Mouse (Mus musculus) embryo, embryonic 10.5 days (tissue): ENCODE measurements around the gene Btbd9.

ENCODE experiments used
- DNase-seq: peaks from one replicate; pipeline ENCODE4 v3.0.0-alpha.2; 2015; ENCODE audit warnings: low spot score

Gene Btbd9

GRCm38 (mm10) chr17:30199374-30200247 lies 376.7 kb downstream of the Btbd9 start:
- DNase-seq = no peak

- peak; percentile 27 for DNase-seq
Observed at GRCm38 (mm10) chr17:30198422-30198821, 377.9 kb downstream of the Btbd9 start.

DNA sequence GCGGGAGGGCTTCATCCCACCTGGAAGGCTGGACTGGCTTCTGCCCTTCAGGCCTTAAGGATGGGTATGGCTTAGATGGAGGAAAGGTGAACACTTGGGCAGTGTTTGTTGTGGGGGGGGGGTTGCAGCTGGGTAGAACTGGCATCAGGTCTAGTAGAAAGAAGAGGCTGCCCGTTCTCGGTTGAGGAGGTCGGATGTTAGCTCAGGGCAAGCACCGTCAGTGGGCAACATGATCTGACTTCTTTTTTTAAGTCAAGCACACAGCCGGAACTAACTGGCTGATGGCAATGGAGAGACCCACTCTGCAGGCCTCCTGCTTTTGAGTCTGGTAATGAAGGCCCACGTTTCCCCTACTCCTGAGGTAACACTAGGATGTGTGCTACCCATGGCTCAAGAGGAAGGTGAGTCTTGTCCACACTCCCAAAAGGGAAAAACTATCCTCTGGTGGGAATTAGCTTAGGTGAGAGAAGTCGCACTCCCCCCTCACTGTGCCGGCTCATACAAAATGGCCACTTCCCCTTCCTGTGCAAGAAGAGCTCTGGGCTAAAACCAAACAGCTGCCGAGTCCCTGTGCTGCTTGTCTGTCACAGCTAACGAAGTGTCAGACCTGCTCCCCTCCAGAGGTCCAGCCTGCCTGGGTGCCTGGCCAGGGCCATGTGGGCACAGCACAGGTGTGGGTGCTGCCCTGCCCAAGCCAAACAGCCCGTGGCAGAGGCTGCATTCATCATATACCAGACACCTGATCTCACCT lies 378.8 kb downstream of the Btbd9 start:
- no peak for DNase-seq

- no peak for DNase-seq
Observed at GRCm38 (mm10) chr17:30196401-30197279, 379.6 kb downstream of the Btbd9 start.

DNA sequence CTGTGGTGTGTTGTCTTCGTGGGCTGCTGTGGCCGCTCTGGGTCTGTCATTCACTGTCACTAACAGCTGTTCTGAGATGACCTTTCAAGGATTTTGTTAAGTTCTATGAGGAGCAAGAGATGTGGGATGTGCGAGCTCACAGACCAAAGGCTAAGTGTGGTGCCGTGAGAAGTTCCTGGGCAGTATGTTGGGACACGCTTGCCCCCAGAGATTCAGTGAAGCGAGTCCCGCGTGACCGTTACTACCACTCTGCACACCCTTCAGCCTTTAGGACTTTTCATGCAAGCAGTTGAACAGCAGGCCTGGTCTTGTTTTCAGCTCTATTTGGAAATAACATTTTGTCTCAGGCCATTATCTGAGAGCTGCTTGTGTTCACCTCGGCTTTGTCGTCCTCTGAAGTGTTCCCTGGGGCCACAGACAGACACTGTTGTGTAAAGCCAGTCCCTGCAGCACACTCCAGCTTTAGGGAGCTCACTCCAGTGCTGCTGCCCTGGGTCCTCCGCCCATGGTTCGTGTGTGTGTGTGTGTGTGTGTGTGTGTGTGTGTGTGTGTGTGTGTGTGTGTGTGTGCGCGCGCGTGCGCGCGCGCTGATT lies 380.6 kb downstream of the Btbd9 start:
- no peak for DNase-seq

GRCm38 (mm10) chr17:30194629-30195445 lies 381.5 kb downstream of the Btbd9 start:
- DNase-seq = no peak

DNA sequence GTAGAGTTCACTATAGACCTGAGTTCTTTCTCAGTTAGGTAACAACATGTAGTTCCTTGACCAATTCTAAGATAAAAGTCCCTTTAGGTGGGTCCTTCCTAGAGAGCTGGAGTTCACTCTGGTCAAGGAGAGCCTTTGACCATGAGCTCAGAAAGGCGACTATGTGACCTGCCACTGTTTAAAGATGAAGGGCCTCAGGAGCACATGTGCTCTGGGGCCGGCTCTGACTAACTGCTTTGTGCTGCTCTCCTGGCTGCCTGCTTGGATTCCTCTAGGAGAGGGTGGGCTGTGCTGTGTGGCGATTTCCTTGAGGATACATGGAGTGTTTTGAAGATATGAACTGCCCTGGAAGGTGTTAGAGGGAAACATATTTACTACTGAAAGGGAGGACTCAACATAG lies 382.2 kb downstream of the Btbd9 start:
- no peak for DNase-seq

GRCm38 (mm10) chr17:30193615-30194014 lies 382.7 kb downstream of the Btbd9 start:
- no peak for DNase-seq

- no peak for DNase-seq
Observed at GRCm38 (mm10) chr17:30192416-30193005, 383.8 kb downstream of the Btbd9 start.

DNA sequence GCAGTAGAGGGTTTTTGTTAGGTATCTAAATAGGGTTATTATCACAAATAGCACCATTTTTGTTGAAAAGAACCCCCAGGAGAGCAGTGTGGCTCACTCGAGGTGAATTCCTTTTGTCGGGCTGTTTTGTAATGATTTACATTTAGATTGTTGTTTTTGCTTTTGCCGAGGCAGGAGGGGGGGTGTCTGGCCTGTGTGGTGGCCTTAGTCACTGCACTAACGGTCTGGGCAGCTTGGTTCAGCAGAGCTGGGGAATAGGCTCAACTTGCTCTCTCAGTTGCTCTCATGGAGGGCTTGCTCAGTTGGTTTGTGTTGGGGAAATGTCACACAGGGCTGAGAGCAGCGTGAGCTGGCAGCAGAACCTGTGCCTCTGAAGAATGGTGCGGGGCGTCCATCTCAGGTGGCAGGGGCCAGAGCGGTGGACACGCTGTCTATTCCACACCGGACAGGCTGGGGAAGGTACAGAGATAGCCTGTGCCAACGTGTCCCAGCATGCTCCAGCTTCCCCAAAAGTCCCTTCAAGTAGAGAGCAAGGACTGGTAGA lies 385.1 kb downstream of the Btbd9 start:
- no peak for DNase-seq

- peak; percentile 26 for DNase-seq
Observed at GRCm38 (mm10) chr17:30188031-30188981, 388.0 kb downstream of the Btbd9 start.

GRCm38 (mm10) chr17:30187581-30187980 lies 388.7 kb downstream of the Btbd9 start:
- DNase-seq = no peak

DNA sequence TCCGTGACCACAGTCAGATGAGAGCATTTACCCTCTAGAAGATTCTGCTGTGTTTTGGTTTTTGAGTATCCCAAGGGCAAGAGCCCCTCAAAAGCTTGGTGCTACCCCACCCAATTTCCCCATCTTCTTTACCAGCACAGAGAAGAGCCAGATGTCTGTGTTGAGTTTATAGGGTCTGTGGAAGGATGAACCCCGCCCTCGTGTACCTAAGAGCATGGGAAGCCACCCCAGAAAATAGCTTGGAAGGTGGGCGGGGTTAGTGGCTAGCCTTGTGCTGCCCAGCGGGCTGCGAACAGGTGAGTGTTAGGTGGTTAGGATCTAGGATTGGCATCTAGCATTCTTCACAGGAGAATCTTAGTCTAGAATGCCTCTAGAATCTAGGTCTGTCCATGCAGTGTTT lies 389.1 kb downstream of the Btbd9 start:
- DNase-seq = no peak

GRCm38 (mm10) chr17:30183561-30183960 lies 392.7 kb downstream of the Btbd9 start:
- DNase-seq = no peak

DNA sequence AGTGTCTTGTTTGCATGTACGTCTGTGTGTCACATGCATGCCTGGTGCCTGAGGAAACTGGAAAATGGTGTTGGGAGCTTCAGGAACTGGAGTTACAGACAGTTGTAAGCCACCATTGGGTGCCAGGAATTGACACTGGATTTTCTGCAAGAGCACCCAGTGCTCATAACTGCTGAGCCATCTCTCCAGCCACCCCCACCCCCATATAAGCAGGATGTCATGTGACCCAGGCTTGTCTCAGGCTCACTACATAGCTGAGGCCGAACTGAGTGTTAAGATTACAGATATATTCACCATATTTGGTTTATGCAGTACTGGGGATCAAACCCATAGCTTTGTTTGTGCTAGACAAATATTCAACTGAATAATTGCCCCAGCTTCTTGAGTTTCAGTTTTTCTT lies 394.2 kb downstream of the Btbd9 start:
- DNase-seq = no peak

DNA sequence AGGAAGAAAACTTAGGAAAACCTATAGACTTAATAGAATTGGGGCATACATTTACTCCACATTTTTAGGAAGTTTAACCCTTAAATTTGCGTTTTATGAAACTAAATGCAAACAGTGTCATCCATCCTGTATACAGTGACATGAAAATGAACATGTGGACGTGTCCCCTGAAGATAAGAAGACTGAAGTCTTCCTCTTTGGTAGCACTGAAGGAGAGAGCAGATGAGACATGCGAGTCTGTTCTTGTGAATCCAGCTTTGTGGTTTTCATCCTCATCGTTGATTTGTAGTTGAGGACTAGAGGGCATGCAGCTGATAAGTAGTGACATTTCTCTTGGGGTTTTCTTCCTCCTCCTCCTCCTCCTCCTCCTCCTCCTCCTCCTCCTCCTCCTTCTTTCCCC lies 394.7 kb downstream of the Btbd9 start:
- no peak for DNase-seq

- no peak for DNase-seq
Observed at GRCm38 (mm10) chr17:30180197-30180596, 396.1 kb downstream of the Btbd9 start.

- DNase-seq = no peak
Observed at GRCm38 (mm10) chr17:30178402-30178801, 397.9 kb downstream of the Btbd9 start.

DNA sequence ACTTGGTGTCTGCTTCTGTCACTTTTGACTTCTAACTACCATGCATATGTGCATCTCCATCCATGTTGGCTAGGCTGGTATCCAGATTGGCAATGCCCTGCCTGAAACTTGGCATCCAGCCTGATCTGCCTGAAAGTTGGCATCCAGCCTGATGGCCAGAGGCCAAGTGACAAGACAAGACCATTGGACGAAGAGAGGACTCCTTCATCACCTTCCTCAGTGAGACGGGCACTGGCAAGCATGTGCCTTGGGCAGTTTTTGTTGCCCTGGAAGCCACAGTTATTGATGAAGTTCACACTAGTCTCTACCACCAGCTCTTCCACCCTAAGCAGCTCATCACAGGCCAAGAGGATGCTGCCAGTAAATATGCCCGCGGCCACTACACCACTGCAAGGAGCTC lies 398.9 kb downstream of the Btbd9 start:
- no peak for DNase-seq
